Mouse (Mus musculus): ENCODE measurements around the gene Gm10645. TPM values are rescaled to one million over a fixed set of nuclear protein-coding genes. Genes with fewer than 3 reads are reported as not detected.

Gene Gm10645
- not detected for polyA plus RNA-seq (2017; shearing (Covaris generic))

DNA sequence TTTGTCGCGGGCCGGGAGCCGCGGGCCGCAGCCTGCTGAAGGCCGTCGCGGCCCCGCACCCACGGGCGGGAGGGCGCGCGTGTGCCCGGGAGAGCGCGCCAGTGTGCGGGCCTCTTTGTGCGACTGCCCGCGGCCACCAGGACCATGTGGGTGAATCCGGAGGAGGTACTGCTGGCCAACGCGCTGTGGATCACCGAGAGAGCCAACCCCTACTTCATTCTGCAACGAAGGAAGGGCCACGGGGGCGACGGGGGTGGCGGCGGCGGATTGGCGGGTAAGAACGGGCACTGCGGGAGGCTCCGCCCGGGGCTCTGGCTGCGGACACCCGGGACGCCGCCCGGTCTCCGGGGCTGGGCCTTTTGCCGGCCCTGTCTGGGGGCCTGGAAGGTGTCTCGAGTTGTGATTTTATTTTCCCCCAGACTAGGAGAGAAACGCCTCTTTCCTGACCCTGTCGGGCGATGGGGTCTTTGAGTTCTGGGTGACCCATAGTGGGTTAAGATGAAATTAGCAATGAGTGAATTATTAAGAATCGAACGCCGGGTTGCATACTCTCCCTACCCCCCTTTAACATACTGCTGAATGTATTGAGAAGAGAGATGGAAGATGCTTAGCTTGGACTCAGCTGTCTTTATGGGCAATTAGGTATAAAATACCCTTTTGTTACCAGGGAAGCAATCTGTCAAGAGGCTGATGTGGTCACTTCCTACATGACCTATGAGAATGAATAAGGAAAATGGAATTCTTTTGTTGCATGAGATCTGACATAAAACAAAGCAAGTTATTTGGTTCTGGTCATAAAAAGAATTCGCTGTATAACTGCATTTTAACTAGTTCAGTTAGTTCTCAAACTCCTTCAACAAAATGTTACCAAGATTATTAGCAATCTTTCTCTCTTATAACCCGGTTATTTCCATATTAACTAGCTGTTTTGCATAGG lies at the start of gene Gm10645:
TSS of gene Gm10645 (minus strand) at position 240 of the 937 bp plus-strand sequence.

GRCm38 (mm10) chr8:83165235-83165930 lies 587 bp downstream of the Gm10645 start, which contains the start of gene Tbc1d9:
Gene Tbc1d9 (plus strand): TSS chr8:83165352.

Other genes with a start within 250 kb of the Gm10645 start
- gene Tbc1d9, start 818 bp downstream of the Gm10645 start, polyA plus RNA-seq (2017; shearing (Covaris generic)) = 0.35 TPM
- not detected for gene Ucp1, start 124.2 kb upstream of the Gm10645 start, polyA plus RNA-seq (2017; shearing (Covaris generic))
- 15.6 TPM for gene Elmod2, start 166.3 kb upstream of the Gm10645 start, polyA plus RNA-seq (2017; shearing (Covaris generic))
- gene Mgat4d, start 182.3 kb upstream of the Gm10645 start, polyA plus RNA-seq (2017; shearing (Covaris generic)) = not detected
- gene Clgn, start 223.7 kb upstream of the Gm10645 start, polyA plus RNA-seq (2017; shearing (Covaris generic)) = 0.17 TPM

Data from activated CD4-positive, CD25-positive, alpha-beta regulatory T cell, adult 9 weeks (primary cell).